Mouse (Mus musculus): ENCODE measurements around the gene Padi2.

- TF ChIP-seq CTCF (IDR thresholded peaks at IDR 0.05; ENCODE audit: low read depth, low read length) (no peak), POLR2AphosphoS5 (IDR thresholded peaks at IDR 0.05; ENCODE audit: insufficient replicate concordance, low read depth, low read length) (no peak), GATA1 (IDR thresholded peaks at IDR 0.05; ENCODE audit: borderline replicate concordance, low read length) (no peak), GATA2 (IDR thresholded peaks at IDR 0.05; ENCODE audit: borderline replicate concordance, low read depth, low read length) (no peak), TAL1 (conservative IDR thresholded peaks at IDR 0.05; ENCODE audit: low read depth, low read length) (no peak)
These were observed 10.2 kb downstream of the Padi2 start for GRCm38 (mm10) chr4:140916296-140916695.

Measured in G1E (cell line).